Mouse (Mus musculus): ENCODE results near the gene Olfr874.

DNA sequence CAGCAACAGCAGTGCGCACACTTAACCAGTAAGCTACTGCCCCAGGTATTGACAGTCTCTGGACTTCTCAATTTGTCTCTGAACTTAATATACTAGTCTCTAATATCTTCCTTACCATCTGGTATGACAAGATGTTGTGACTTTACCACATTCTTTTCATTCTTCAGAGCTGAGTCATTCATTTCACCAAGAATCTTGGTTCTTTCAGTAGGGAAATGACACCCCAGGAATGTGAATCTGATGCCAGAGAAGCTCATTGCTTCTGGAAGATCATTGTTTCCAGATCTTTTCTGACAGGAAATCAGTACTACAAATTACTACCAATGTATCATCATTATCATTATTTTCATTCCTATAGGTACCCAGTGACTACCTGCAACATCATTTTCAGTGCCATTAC is 10.6 kb upstream of the Olfr874 start:
- TF ChIP-seq EP300 (IDR thresholded peaks at IDR 0.05; ENCODE audit: insufficient read depth, low read depth, low read length) (no peak), CTCF (IDR thresholded peaks at IDR 0.05) (no peak), POLR2A (IDR thresholded peaks at IDR 0.05; ENCODE audit: insufficient read depth, low read depth, low read length) (no peak)

Data from heart, adult 2 months (tissue).